Mouse (Mus musculus) brain, embryonic 14.5 days (tissue): ENCODE measurements around the gene Maml1. TPM values are rescaled to one million over a fixed set of nuclear protein-coding genes. Genes with fewer than 3 reads are reported as not detected.

Experiments used
- DNase-seq: peaks from one replicate; pipeline ENCODE4 v3.0.0-alpha.2; 2011; ENCODE audit warnings: low read depth
- CTCF ChIP-seq: fragments of 200-500 bp; IDR thresholded peaks from 2 replicates; pipeline ENCODE4 v1.5.1; 2012; ENCODE audit warnings: inconsistent platforms, mild to moderate bottlenecking, moderate library complexity, borderline replicate concordance; ENCODE audit not compliant: insufficient read depth, insufficient read length; ENCODE audit errors: extremely low read depth
- POLR2A ChIP-seq: fragments of 200-500 bp; IDR thresholded peaks from 2 replicates; pipeline ENCODE4 v1.6.1; 2012; ENCODE audit warnings: mild to moderate bottlenecking, inconsistent platforms, borderline replicate concordance; ENCODE audit not compliant: poor library complexity, insufficient read depth, insufficient read length, severe bottlenecking; ENCODE audit errors: extremely low read depth
- polyA plus RNA-seq: library from polyadenylated mRNA; depleted of rRNA; stranded (reverse); fragments of >200 nt; gene quantifications from 2 replicates; pipeline ENCODE4 v1.2.3, GENCODE M21; 2012; rRNA removed

Maml1 gene
- polyA plus RNA-seq, 1 experiment = 16.4 TPM

- TF ChIP-seq CTCF (no peak), POLR2A (peak; percentile 69; the same call in 1 of the 2 replicates)
- peak; percentile 86 for DNase-seq
Measured at GRCm38 (mm10) chr11:50210505-50211151, 81.5 kb downstream of the Maml1 start, which contains the start of the genes Sqstm1 and Mgat4b. TSS of gene Sqstm1 (minus strand) at chr11:50210827. TSS of gene Mgat4b (plus strand) at chr11:50210890.

- TF ChIP-seq POLR2A (no peak), CTCF (no peak)
- DNase-seq = peak; percentile 97
Measured at GRCm38 (mm10) chr11:50210101-50210504, 82.0 kb downstream of the Maml1 start.

- no peak for DNase-seq
- no peak for TF ChIP-seq POLR2A
- TF ChIP-seq CTCF = no peak
Measured at GRCm38 (mm10) chr11:50208039-50208438, 84.1 kb downstream of the Maml1 start.

- DNase-seq = no peak
- TF ChIP-seq CTCF = no peak
- no peak for TF ChIP-seq POLR2A
Measured at GRCm38 (mm10) chr11:50207344-50207743, 84.8 kb downstream of the Maml1 start.

GRCm38 (mm10) chr11:50206037-50206436 is 86.1 kb downstream of the Maml1 start:
- DNase-seq = no peak
- TF ChIP-seq CTCF = no peak
- TF ChIP-seq POLR2A = no peak

Other genes with a start within 250 kb of the Maml1 start
- 37.4 and 52.9 TPM in 2 replicates for gene Tbc1d9b, start 160.9 kb downstream of the Maml1 start, polyA plus RNA-seq
- gene Mrnip, start 117.9 kb downstream of the Maml1 start, polyA plus RNA-seq = 33.1 and 35.9 TPM in 2 replicates
- gene Sqstm1, start 81.5 kb downstream of the Maml1 start, polyA plus RNA-seq = 171 and 203 TPM in 2 replicates
- 78.9 and 97.1 TPM in 2 replicates for gene Mgat4b, start 81.4 kb downstream of the Maml1 start, polyA plus RNA-seq
- gene Ltc4s, start 53.7 kb downstream of the Maml1 start, polyA plus RNA-seq = 3.5 and 4.5 TPM in 2 replicates
- 111 and 173 TPM in 2 replicates for gene Canx, start 33.4 kb upstream of the Maml1 start, polyA plus RNA-seq
- 0.52 and 0.62 TPM in 2 replicates for gene Cby3, start 62.2 kb upstream of the Maml1 start, polyA plus RNA-seq
- gene Hnrnph1, start 84.7 kb upstream of the Maml1 start, polyA plus RNA-seq = 694 and 702 TPM in 2 replicates
- gene Rufy1, start 138.8 kb upstream of the Maml1 start, polyA plus RNA-seq = 20.8 and 23.0 TPM in 2 replicates